Mouse (Mus musculus) MEL (cell line): ENCODE data around the gene Gm9803.

ENCODE experiments used
- CTCF ChIP-seq, 3 experiments: IDR thresholded peaks in 2 of 3; conservative IDR thresholded peaks in 1 of 3; 2 replicates each; pipeline ENCODE4 v1.5.1; 2011 to 2012; ENCODE audit warnings: low read length in 3 of 3, low read depth in 2 of 3, mild to moderate bottlenecking in 2 of 3, improper control_type of control experiment in 1 of 3, inconsistent platforms in 1 of 3, mixed read lengths in 1 of 3, moderate library complexity in 1 of 3; ENCODE audit not compliant: control insufficient read depth in 1 of 3, insufficient read depth in 1 of 3, poor library complexity in 1 of 3, severe bottlenecking in 1 of 3
- EP300 ChIP-seq, 2 experiments: IDR thresholded peaks; 2 replicates each; pipeline ENCODE4 v1.6.1; 2011; ENCODE audit warnings: improper control_type of control experiment in 2 of 2, low read length in 2 of 2, low read depth in 1 of 2, mild to moderate bottlenecking in 1 of 2
- POLR2A ChIP-seq, 2 experiments: IDR thresholded peaks; 2 replicates each; pipeline ENCODE4 v1.6.1; 2011 to 2012; ENCODE audit warnings: low read length in 2 of 2, mild to moderate bottlenecking in 2 of 2, control low read depth in 1 of 2, improper control_type of control experiment in 1 of 2, low read depth in 1 of 2, moderate library complexity in 1 of 2; ENCODE audit not compliant: control insufficient read depth in 1 of 2, insufficient read depth in 1 of 2, poor library complexity in 1 of 2

DNA sequence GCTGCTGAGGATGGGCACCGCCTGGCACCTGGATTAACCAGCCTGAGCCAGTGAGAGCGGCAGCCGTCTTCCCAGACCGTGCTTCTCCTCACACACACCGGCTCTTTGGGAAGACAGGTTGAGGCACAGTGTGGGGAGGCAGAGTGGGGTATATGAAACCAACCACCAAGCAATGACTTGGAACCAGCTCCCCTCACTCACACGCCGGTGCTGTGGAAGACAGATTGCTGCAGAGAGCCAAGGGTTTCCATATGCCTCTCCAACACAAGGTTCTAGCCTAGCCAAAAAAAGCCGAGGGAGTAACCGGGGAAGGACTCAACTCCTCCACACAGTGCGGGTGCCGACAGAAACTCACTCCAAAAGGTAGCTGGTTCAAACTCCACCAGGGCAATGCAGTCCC, 35.4 kb downstream of the Gm9803 start:
- TF ChIP-seq CTCF (IDR thresholded peaks at IDR 0.05 in 2 of 3, conservative IDR thresholded peaks at IDR 0.05 in 1 of 3; ENCODE audit: control insufficient read depth in 1 of 3, insufficient read depth in 1 of 3, low read depth in 2 of 3, low read length in 3 of 3, poor library complexity in 1 of 3, severe bottlenecking in 1 of 3) (no peak), EP300 (IDR thresholded peaks at IDR 0.05; ENCODE audit: low read depth in 1 of 2, low read length in 2 of 2) (no peak), POLR2A (IDR thresholded peaks at IDR 0.05; ENCODE audit: control insufficient read depth in 1 of 2, insufficient read depth in 1 of 2, low read depth in 1 of 2, low read length in 2 of 2, poor library complexity in 1 of 2) (no peak)
